In the genomic region with DNA sequence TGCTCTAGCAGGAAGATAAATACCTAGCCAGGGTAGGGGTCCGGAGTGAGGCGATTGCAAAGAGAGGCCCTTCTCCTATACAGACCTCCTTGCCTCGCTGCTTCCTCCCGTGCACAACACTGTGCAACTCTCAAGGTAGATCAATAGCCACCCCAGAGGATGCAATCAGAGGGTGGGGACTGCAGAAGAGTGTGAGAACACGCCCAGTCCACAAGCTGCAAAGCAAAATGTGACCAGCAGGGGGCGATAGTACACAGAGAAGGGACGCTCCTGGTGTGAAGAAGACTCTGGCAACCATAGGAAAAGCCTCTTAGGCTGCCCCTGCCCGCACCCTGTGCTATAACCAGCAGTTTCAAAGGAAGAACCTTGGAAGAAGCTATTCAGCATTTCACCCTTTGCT, we compare ENCODE assay signal across 8 mouse cellular contexts.
DNase-seq lines count a peak whose midpoint lies in the region; ATAC-seq and TF ChIP-seq lines count a peak whose summit lies in the region.

No protein-coding gene starts in this region.

- WGBS in forebrain, embryonic 13.5 days = 36% methylated on average over 8 of the region's 8 CpGs

- POLR2A ChIA-PET in Patski (lab: Charles Lee) = no interaction called here

- H3K36me3 ChIP-seq in forebrain, embryonic 13.5 days (ENCODE audit: poor library complexity, severe bottlenecking) = no peaks in the 10 kb centered on the region

- no peak overlapping the region for H3K27ac ChIP-seq in forebrain, embryonic 13.5 days

- no peak for ATAC-seq in Patski
- ATAC-seq in forebrain, embryonic 13.5 days = peak; percentile 80
- ATAC-seq in hematopoietic stem cell, adult 5-6 weeks (replicated peaks in 1 of 2; ENCODE audit: insufficient read depth in 1 of 2, low FRiP score in 2 of 2, low TSS enrichment in 1 of 2, low read depth in 1 of 2, poor library complexity in 2 of 2, severe bottlenecking in 2 of 2) = peak; percentile 78 to 93
- ATAC-seq in megakaryocyte, adult 5-6 weeks (ENCODE audit: poor library complexity, severe bottlenecking) = no peak

- H3K4me2 ChIP-seq in forebrain, embryonic 13.5 days = no peak overlapping the region

- H3K4me1 ChIP-seq in forebrain, embryonic 13.5 days = no peaks in the 10 kb centered on the region

- DNase-seq in Patski (ENCODE audit: low read depth, low spot score) = no peak
- peak; percentile 17 for DNase-seq in c-Kit-positive CD71-positive TER-119-positive erythroid progenitor cells, embryonic 14.5 days (ENCODE audit: low spot score)
- DNase-seq in layer of hippocampus, adult 9-10 months (ENCODE audit: low spot score) = peak; percentile 59
- DNase-seq in lung, postnatal 14 days = peak; percentile 76
- peak; percentile 24 to 35 for DNase-seq in right cerebral cortex, postnatal 36 days (ENCODE audit: low spot score in 2 of 2)

- H3K9me3 ChIP-seq in forebrain, embryonic 13.5 days (replicated peaks) = no peaks in the 10 kb centered on the region

- peak; percentile 48 for TF ChIP-seq CTCF in Patski (IDR thresholded peaks at IDR 0.05)

- H3K27me3 ChIP-seq in Patski = no peaks in the 10 kb centered on the region
- no peaks in the 10 kb centered on the region for H3K27me3 ChIP-seq in forebrain, embryonic 13.5 days

- CTCF ChIA-PET in Patski (lab: Charles Lee) = interaction anchor here (1.4 kb wide), 1 partner anchor 14 kb away, joined by 5 read pairs; no protein-coding TSS in a partner anchor

- H3K9ac ChIP-seq in forebrain, embryonic 13.5 days = no peak overlapping the region

- H3K4me3 ChIP-seq in forebrain, embryonic 13.5 days = no peak overlapping the region

- in situ Hi-C loops in Patski (cut with MboI; ENCODE audit: low pct_unique_long_range_greater_than_20kb) = loop anchor here (10.0 kb wide), 1 partner anchor 195 kb away; no protein-coding TSS in a partner anchor

Comparison
In these comparisons a context has a peak if more than half of its experiments do, and no peak if none do; other contexts are left out.
1. ATAC-seq: peak in forebrain, embryonic 13.5 days (single experiment) and hematopoietic stem cell, adult 5-6 weeks (2 of 2); none in Patski (single experiment) and megakaryocyte, adult 5-6 weeks (single experiment).